Mouse (Mus musculus) liver, adult (tissue): ENCODE measurements around the gene Cacfd1.

Source experiments
- GATA4 ChIP-seq: IDR thresholded peaks from 2 replicates; pipeline ENCODE4 v1.6.1; 2014; ENCODE audit warnings: mild to moderate bottlenecking, low read length; ENCODE audit not compliant: insufficient replicate concordance

Gene Cacfd1

GRCm38 (mm10) chr2:27009714-27010244 is at the start of gene Cacfd1:
Cacfd1 (plus strand) TSS chr2:27009926.
- TF ChIP-seq GATA4 = peak; percentile 31; the same call in 1 of the 2 replicates

- TF ChIP-seq GATA4 = no peak
These were observed 49.0 kb upstream of the Cacfd1 start for GRCm38 (mm10) chr2:26960756-26961155.

GRCm38 (mm10) chr2:26963923-26964723 is 45.6 kb upstream of the Cacfd1 start, which contains the start of gene Rexo4:
Rexo4 (minus strand) TSS chr2:26964386.
- peak; percentile 6; the same call in 1 of the 2 replicates for TF ChIP-seq GATA4

GRCm38 (mm10) chr2:26964724-26965370 is 44.9 kb upstream of the Cacfd1 start:
- no peak for TF ChIP-seq GATA4

GRCm38 (mm10) chr2:26967262-26967661 is 42.5 kb upstream of the Cacfd1 start:
- TF ChIP-seq GATA4 = no peak

GRCm38 (mm10) chr2:26973116-26973515 is 36.6 kb upstream of the Cacfd1 start, which contains the start of gene Adamts13:
Adamts13 (plus strand) TSS chr2:26973416.
- TF ChIP-seq GATA4 = no peak

- TF ChIP-seq GATA4 = no peak
These were observed 35.8 kb upstream of the Cacfd1 start for GRCm38 (mm10) chr2:26973960-26974359.

- no peak for TF ChIP-seq GATA4
These were observed 29.4 kb upstream of the Cacfd1 start for GRCm38 (mm10) chr2:26980361-26980760.

GRCm38 (mm10) chr2:26984179-26984578 is 25.5 kb upstream of the Cacfd1 start:
- no peak for TF ChIP-seq GATA4

- no peak for TF ChIP-seq GATA4
These were observed 25.1 kb upstream of the Cacfd1 start for GRCm38 (mm10) chr2:26984640-26985039.

- TF ChIP-seq GATA4 = no peak
These were observed 15.8 kb upstream of the Cacfd1 start for GRCm38 (mm10) chr2:26993936-26994335.

- no peak for TF ChIP-seq GATA4
These were observed 12.2 kb upstream of the Cacfd1 start for GRCm38 (mm10) chr2:26997498-26997897.

GRCm38 (mm10) chr2:26997993-26998392 is 11.7 kb upstream of the Cacfd1 start:
- no peak for TF ChIP-seq GATA4

GRCm38 (mm10) chr2:27006255-27006654 is 3.5 kb upstream of the Cacfd1 start:
- no peak for TF ChIP-seq GATA4

- no peak for TF ChIP-seq GATA4
These were observed 2.0 kb upstream of the Cacfd1 start for GRCm38 (mm10) chr2:27007701-27008100.

- no peak for TF ChIP-seq GATA4
These were observed 8.1 kb downstream of the Cacfd1 start for GRCm38 (mm10) chr2:27017802-27018201.
